Mouse (Mus musculus) neural tube, embryonic 14.5 days (tissue): ENCODE measurements around the gene Washc2. TPM values are rescaled to one million over a fixed set of nuclear protein-coding genes. Genes with fewer than 3 reads are reported as not detected.
"Not testable (repeated sequence)": the region's sequence is repeated elsewhere in the genome, so short reads cannot be mapped to it uniquely, and the experiment has no call there.

Source experiments
- ATAC-seq: fragments of 200-750 bp; cut with Nextera tagmentation; 2 replicates; pipeline ENCODE4 v1.8.0; 2017; ENCODE audit warnings: low read depth, mild to moderate bottlenecking, moderate TSS enrichment, moderate library complexity
- H3K27ac ChIP-seq: fragments of 300-500 bp; sonication (generic); 2 replicates; pipeline ENCODE4 v1.5.1; 2014; ENCODE audit warnings: low read depth, mild to moderate bottlenecking, control low read depth, low read length, moderate library complexity, mixed read lengths
- H3K27me3 ChIP-seq: fragments of 300-500 bp; sonication (generic); 2 replicates; pipeline ENCODE4 v1.6.1; 2014; ENCODE audit warnings: low read length; ENCODE audit not compliant: control insufficient read depth, insufficient read depth
- H3K36me3 ChIP-seq: fragments of 300-500 bp; sonication (generic); 2 replicates; pipeline ENCODE4 v1.6.1; 2014; ENCODE audit warnings: low read length, mixed read lengths; ENCODE audit not compliant: control insufficient read depth, insufficient read depth
- H3K4me1 ChIP-seq: fragments of 300-500 bp; sonication (generic); 2 replicates; pipeline ENCODE4 v1.6.1; 2014; ENCODE audit warnings: low read length; ENCODE audit not compliant: control insufficient read depth, insufficient read depth
- H3K4me2 ChIP-seq: fragments of 300-500 bp; sonication (generic); 2 replicates; pipeline ENCODE4 v1.6.1; 2014; ENCODE audit warnings: mild to moderate bottlenecking, low read depth, low read length, control low read depth
- H3K4me3 ChIP-seq: fragments of 300-500 bp; sonication (generic); 2 replicates; pipeline ENCODE4 v1.5.1; 2014; ENCODE audit warnings: low read depth, low read length, control low read depth, mixed read lengths
- H3K9ac ChIP-seq: fragments of 300-500 bp; sonication (generic); replicated peaks from 2 replicates; pipeline ENCODE4 v1.6.1; 2014; ENCODE audit warnings: low read depth, mild to moderate bottlenecking, control low read depth, low read length, mixed read lengths
- H3K9me3 ChIP-seq: fragments of 300-500 bp; sonication (generic); 2 replicates; pipeline ENCODE4 v1.6.1; 2016; ENCODE audit warnings: low read length; ENCODE audit not compliant: control insufficient read depth
- WGBS: fragments of 180-500 bp; shearing (Covaris S2); extraction: QIAGEN DNeasy Blood & Tissue Kit; methylation state at CpG from one replicate; pipeline ENCODE4 v1.1.7; 2014; 5-methylcytosine and 5-hydroxymethylcytosine counted together
- polyA plus RNA-seq: library from polyadenylated mRNA; unstranded; fragments of >200 nt; fragmentation: Nextera tagmentation; extraction: Ambion mirVana; gene quantifications from 2 replicates; pipeline ENCODE4 v1.2.1, GENCODE M21; 2014

The Washc2 gene
- polyA plus RNA-seq, 1 experiment from 2014 or later = 65.6 TPM

DNA sequence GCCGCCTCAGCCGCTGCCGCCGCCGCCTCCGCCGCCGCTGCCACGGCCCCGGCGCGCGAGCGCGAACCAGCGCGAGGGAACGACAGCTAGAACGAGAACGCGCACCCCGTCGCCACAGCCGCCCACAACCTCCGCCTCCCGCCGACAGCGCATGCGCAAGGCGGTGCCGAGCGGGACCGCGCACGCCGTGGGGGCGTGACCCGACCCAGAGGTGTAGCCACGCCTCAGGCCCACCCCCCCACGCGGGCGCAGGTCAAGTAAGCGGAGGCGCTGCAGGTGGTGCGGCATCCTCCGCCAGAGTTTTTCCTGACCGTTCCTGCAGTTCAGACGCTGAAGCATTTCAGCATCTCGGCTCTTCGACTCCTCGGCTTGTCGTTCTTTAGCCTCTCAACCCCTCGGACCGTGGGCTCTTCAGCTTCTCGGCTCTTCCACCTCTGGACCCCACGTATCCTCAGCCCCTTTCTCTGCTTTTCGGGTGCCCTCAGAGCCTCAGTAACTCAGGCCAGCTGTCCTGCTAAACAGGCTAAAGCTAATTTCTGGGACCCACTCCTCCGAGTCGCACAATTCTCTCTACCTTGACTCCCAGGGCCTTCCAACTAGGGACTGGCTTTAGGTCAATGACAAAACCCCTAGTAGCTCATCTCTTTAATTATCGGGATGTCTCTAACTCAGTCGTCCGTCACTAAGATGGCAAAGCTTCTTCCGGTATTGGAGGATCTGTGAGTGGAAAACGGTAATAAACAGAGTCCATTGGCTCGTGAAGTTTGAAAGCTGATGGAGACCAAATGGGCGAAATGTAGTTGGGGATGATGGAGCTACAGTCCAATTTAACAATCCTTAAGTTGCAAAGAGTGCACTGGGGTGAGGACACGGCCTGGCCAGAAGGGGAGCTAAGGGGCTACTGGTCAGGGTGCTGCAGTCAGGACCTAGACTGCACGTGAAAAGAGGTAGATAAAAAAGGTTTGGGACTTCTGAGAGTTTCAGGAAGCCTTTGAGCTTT, 14.1 kb upstream of the Washc2 start, which contains the start of gene Tmcc1:
Gene Tmcc1 (minus strand): TSS at position 93 of the 1,000 bp plus-strand sequence.
- peak; percentile 88 for ATAC-seq
- H3K9me3 ChIP-seq = no peaks in the 10 kb centered on the region
- no peaks in the 10 kb centered on the region for H3K36me3 ChIP-seq
- H3K9ac ChIP-seq = peak within 1 kb of the TSS; percentile 92
- H3K4me2 ChIP-seq = peak within 1 kb of the TSS; percentile 91
- peaks cover 19% of the 10 kb centered on the region for H3K4me1 ChIP-seq
- peak within 1 kb of the TSS; percentile 78 for H3K27ac ChIP-seq
- peaks cover 4% of the 10 kb centered on the region; the same call in 1 of the 2 replicates for H3K27me3 ChIP-seq
- under 1% methylated on average over 62 of the region's 68 CpGs for WGBS
- H3K4me3 ChIP-seq = peak within 1 kb of the TSS; percentile 96

GRCm38 (mm10) chr6:116195811-116196210, 12.0 kb upstream of the Washc2 start:
- no peaks in the 10 kb centered on the region for H3K36me3 ChIP-seq
- ATAC-seq = no peak
- peaks cover 4% of the 10 kb centered on the region; the same call in 1 of the 2 replicates for H3K27me3 ChIP-seq
- no peaks in the 10 kb centered on the region for H3K9me3 ChIP-seq
- H3K4me2 ChIP-seq = no peak overlapping the region
- no peak overlapping the region for H3K4me3 ChIP-seq
- 57% methylated on average over 8 of the region's 8 CpGs for WGBS
- H3K27ac ChIP-seq = no peak overlapping the region
- peaks cover 16% of the 10 kb centered on the region for H3K4me1 ChIP-seq
- no peak overlapping the region for H3K9ac ChIP-seq

DNA sequence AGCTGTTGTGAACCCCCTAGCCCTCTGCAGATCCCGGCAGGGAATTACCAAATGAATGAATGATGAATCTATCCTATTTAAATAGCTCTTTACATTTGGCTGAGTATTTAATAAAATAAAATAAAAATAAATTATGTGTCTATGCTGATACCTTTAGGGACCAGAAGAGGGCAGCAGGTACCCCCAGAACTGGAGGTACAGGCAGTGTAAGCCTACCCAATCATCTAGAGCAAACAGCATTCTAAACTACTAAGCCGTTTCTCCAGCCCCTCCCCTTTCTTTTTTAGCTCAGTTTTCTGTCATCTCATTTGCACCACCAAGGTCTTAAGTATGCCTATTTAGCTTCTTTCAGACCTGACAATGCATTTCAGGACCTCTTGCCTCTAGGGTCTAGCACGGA, 9.7 kb upstream of the Washc2 start:
- WGBS = 34% methylated on average over 3 of the region's 3 CpGs
- no peak overlapping the region for H3K9ac ChIP-seq
- H3K4me3 ChIP-seq = no peak overlapping the region
- no peak overlapping the region for H3K27ac ChIP-seq
- no peaks in the 10 kb centered on the region for H3K36me3 ChIP-seq
- no peaks in the 10 kb centered on the region for H3K27me3 ChIP-seq
- ATAC-seq = no peak
- H3K9me3 ChIP-seq = no peaks in the 10 kb centered on the region
- no peak overlapping the region for H3K4me2 ChIP-seq
- H3K4me1 ChIP-seq = no peaks in the 10 kb centered on the region

DNA sequence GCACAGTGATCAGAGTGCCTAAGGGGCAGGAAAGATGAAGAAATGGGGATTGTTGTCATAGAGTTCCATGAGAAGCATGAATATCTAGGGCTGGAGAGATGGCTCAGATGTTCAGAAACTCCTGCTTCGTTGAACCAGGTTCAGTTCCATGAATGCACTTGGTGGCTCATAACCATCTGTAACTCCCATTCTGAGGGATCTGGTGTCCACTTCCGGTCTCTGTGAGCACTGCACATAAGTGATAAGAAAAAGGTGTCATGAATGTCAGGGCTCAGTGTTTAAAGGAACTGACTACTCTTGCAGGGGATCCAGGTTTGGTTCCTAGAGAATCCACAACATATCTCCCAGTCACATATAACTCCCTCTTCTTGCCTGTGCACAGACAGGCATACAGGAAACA, 8.2 kb upstream of the Washc2 start:
- ATAC-seq = no peak
- H3K9ac ChIP-seq = no peak overlapping the region
- H3K4me3 ChIP-seq = no peak overlapping the region
- no peaks in the 10 kb centered on the region for H3K27me3 ChIP-seq
- WGBS = 74% methylated on average over 2 of the region's 2 CpGs
- no peak overlapping the region for H3K27ac ChIP-seq
- H3K36me3 ChIP-seq = no peaks in the 10 kb centered on the region
- H3K4me1 ChIP-seq = no peaks in the 10 kb centered on the region
- no peak overlapping the region for H3K4me2 ChIP-seq
- no peaks in the 10 kb centered on the region for H3K9me3 ChIP-seq

GRCm38 (mm10) chr6:116227767-116228166, 19.9 kb downstream of the Washc2 start:
- H3K9me3 ChIP-seq = no peaks in the 10 kb centered on the region
- no peak overlapping the region for H3K9ac ChIP-seq
- no peak overlapping the region for H3K27ac ChIP-seq
- no peak overlapping the region for H3K4me3 ChIP-seq
- no peak for ATAC-seq
- H3K36me3 ChIP-seq = peaks cover 43% of the 10 kb centered on the region
- H3K4me1 ChIP-seq = no peaks in the 10 kb centered on the region
- 72% methylated on average over 11 of the region's 11 CpGs for WGBS
- no peaks in the 10 kb centered on the region for H3K27me3 ChIP-seq
- H3K4me2 ChIP-seq = no peak overlapping the region

DNA sequence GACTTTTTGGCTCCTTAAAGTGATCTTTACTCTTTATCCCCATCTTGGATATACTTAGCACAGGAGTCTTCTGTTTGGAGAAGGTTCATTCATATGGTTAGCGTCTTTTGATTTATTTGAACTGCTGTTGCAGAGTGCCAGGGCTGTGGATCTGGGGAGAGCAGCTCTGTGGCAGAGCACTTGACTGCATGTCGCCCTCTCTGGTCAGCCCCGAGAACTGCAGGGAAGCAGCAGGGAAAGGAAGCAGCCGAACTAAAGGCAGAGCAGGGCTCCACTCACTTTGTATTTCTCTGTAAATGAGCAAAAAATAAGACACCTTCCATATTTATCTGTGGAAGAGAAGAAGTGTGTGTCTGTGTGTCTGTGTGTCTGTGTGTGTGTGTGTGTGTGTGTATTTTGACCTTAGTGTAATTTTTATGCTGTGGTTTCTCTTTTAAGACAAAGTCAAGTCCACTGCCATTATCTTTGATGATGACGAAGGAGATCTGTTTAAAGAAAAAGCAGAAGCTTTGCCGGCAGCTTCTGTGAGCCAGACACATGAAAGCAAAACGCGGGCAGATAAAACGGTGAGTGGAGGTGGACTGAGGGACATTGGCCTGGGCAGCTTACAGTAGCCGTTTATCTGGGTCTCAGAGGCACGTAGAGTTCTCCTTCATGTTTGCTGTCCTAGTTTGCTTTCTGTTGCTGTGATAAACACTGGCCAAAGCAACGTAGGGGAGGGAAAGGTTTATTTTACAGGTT, 21.1 kb downstream of the Washc2 start:
- Histone ChIP-seq H3K4me1 (no peaks in the 10 kb centered on the region), H3K9me3 (no peaks in the 10 kb centered on the region), H3K4me3 (no peak overlapping the region), H3K27ac (no peak overlapping the region), H3K9ac (no peak overlapping the region), H3K27me3 (no peaks in the 10 kb centered on the region), H3K36me3 (peaks cover 43% of the 10 kb centered on the region), H3K4me2 (no peak overlapping the region)
- WGBS = 64% methylated on average over 12 of the region's 12 CpGs
- peak; percentile 51; the same call in 1 of the 2 replicates for ATAC-seq

GRCm38 (mm10) chr6:116234821-116235220, 27.0 kb downstream of the Washc2 start:
- ATAC-seq, H3K4me3 ChIP-seq, H3K9me3 ChIP-seq, H3K9ac ChIP-seq, H3K27me3 ChIP-seq, H3K27ac ChIP-seq, H3K4me1 ChIP-seq, H3K4me2 ChIP-seq: not testable (repeated sequence)
- WGBS = 96% methylated on average over 2 of the region's 2 CpGs
- H3K36me3 ChIP-seq = peaks cover 44% of the 10 kb centered on the region

DNA sequence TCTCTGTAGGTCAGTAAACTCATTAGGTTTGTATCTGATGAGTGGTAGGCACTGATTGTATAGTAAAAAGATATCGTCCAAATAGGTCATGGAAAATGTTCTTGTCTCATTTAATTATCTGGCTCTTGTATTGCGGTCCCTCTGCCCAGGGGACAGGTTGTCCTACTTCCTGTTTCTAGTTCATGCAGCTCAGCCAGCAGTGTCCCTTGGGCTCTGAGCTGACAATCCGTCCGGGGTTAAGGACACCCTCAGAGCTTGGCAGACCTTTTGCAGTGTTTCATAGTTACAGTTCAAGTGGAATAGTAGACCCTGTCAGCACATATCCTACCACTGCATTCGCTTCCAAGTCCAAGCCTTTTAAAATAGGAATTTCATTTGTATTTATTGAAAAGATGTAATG, 27.5 kb downstream of the Washc2 start:
- Histone ChIP-seq H3K9me3 (no peaks in the 10 kb centered on the region), H3K4me2 (no peak overlapping the region), H3K36me3 (peaks cover 49% of the 10 kb centered on the region), H3K9ac (no peak overlapping the region), H3K27ac (no peak overlapping the region), H3K4me1 (no peaks in the 10 kb centered on the region), H3K4me3 (no peak overlapping the region), H3K27me3 (no peaks in the 10 kb centered on the region)
- ATAC-seq = no peak
- 92% methylated on average over 5 of the region's 5 CpGs for WGBS

GRCm38 (mm10) chr6:116238083-116238482, 30.2 kb downstream of the Washc2 start:
- Histone ChIP-seq H3K4me3 (no peak overlapping the region), H3K4me1 (no peaks in the 10 kb centered on the region), H3K27me3 (no peaks in the 10 kb centered on the region), H3K36me3 (peaks cover 37% of the 10 kb centered on the region), H3K9me3 (no peaks in the 10 kb centered on the region), H3K27ac (no peak overlapping the region), H3K4me2 (no peak overlapping the region), H3K9ac (no peak overlapping the region)
- ATAC-seq = no peak
- 92% methylated on average over 5 of the region's 5 CpGs for WGBS
